8 mouse cellular contexts compared by ENCODE assay signal in the genomic region with DNA sequence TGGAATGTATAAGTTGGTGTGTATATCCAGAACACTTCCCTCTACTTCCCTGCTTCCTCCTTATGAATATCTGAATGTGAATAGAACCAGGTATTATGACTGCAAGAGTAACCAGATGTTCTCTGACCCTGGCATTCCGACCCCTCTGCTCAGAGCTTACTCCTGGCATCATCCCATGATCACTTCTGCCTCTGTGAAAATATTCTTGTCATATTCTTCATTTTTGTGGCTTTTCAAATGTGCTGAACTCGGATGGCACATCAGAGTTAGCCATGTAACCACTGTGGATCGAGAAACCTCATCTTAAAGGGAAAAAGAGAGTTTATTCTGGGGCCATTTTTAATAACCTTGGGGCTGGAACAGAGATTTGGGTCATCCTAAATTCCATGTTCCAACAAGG. TPM values are rescaled to one million over a fixed set of nuclear protein-coding genes. Genes with fewer than 3 reads are reported as not detected.
DNase-seq lines count a peak whose midpoint lies in the region; ATAC-seq lines count a peak whose summit lies in the region.

A gene (minus strand): TSS at position 101 of the 400 bp plus-strand sequence.

- peaks cover 7% of the 10 kb centered on the region; the same call in 1 of the 2 replicates for H3K27me3 ChIP-seq in forebrain, embryonic 12.5 days
- peaks cover 11% of the 10 kb centered on the region for H3K27me3 ChIP-seq in forebrain, embryonic 10.5 days (ENCODE audit: poor library complexity, severe bottlenecking)
- no peaks in the 10 kb centered on the region; the same call in 1 of the 2 replicates for H3K27me3 ChIP-seq in lung, embryonic 16.5 days (ENCODE audit: control insufficient read depth, insufficient read depth, low read depth, low read length)
- H3K27me3 ChIP-seq in intestine, embryonic 14.5 days (replicated peaks; ENCODE audit: control insufficient read depth, insufficient read depth, low read length): peaks cover 5% of the 10 kb centered on the region; the same call in 1 of the 2 replicates
- H3K27me3 ChIP-seq in neural tube, embryonic 13.5 days: peaks cover 8% of the 10 kb centered on the region

- no peak within 1 kb of the TSS for H3K4me3 ChIP-seq in forebrain, embryonic 12.5 days (replicated peaks)
- H3K4me3 ChIP-seq in forebrain, embryonic 10.5 days: no peak within 1 kb of the TSS; the same call in 1 of the 2 replicates
- H3K4me3 ChIP-seq in lung, embryonic 16.5 days (ENCODE audit: low read length): no peak within 1 kb of the TSS; the same call in 1 of the 2 replicates
- peak within 1 kb of the TSS; percentile 59; the same call in 1 of the 2 replicates for H3K4me3 ChIP-seq in intestine, embryonic 14.5 days (ENCODE audit: low read depth, low read length)
- no peak within 1 kb of the TSS for H3K4me3 ChIP-seq in neural tube, embryonic 13.5 days

- no peaks in the 10 kb centered on the region for H3K9me3 ChIP-seq in forebrain, embryonic 12.5 days
- no peaks in the 10 kb centered on the region for H3K9me3 ChIP-seq in forebrain, embryonic 10.5 days
- H3K9me3 ChIP-seq in lung, embryonic 16.5 days (ENCODE audit: control insufficient read depth, low read length): no peaks in the 10 kb centered on the region
- no peaks in the 10 kb centered on the region for H3K9me3 ChIP-seq in intestine, embryonic 14.5 days (ENCODE audit: control insufficient read depth, low read length)
- H3K9me3 ChIP-seq in neural tube, embryonic 13.5 days: no peaks in the 10 kb centered on the region

- DNase-seq in forebrain, embryonic 10.5 days (ENCODE audit: extremely low spot score, low spot score): no peak
- no peak for DNase-seq in lung, postnatal 14 days
- no peak for DNase-seq in intestine, embryonic 14.5 days (ENCODE audit: low spot score)
- DNase-seq in cerebellum, adult 11 months: no peak
- no peak for DNase-seq in thymus, postnatal 10 days (ENCODE audit: low spot score in 2 of 2)

- peak within 1 kb of the TSS; percentile 71 for H3K4me2 ChIP-seq in forebrain, embryonic 12.5 days
- H3K4me2 ChIP-seq in lung, embryonic 16.5 days (ENCODE audit: low read depth, low read length): peak within 1 kb of the TSS; percentile 88
- H3K4me2 ChIP-seq in intestine, embryonic 14.5 days (ENCODE audit: low read length): peak within 1 kb of the TSS; percentile 74; the same call in 1 of the 2 replicates
- peak within 1 kb of the TSS; percentile 92 for H3K4me2 ChIP-seq in neural tube, embryonic 13.5 days

- H3K27ac ChIP-seq in forebrain, embryonic 12.5 days: no peak within 1 kb of the TSS
- H3K27ac ChIP-seq in forebrain, embryonic 10.5 days: no peak within 1 kb of the TSS
- no peak within 1 kb of the TSS for H3K27ac ChIP-seq in lung, embryonic 16.5 days (ENCODE audit: low read length)
- no peak within 1 kb of the TSS for H3K27ac ChIP-seq in intestine, embryonic 14.5 days (ENCODE audit: low read depth)
- no peak within 1 kb of the TSS for H3K27ac ChIP-seq in neural tube, embryonic 13.5 days (replicated peaks)

- WGBS in forebrain, embryonic 12.5 days: 69% methylated on average over 3 of the region's 3 CpGs
- WGBS in forebrain, embryonic 10.5 days: 75% methylated on average over 3 of the region's 3 CpGs
- 63% methylated on average over 3 of the region's 3 CpGs for WGBS in lung, embryonic 16.5 days
- 74% methylated on average over 3 of the region's 3 CpGs for WGBS in intestine, embryonic 14.5 days
- WGBS in neural tube, embryonic 13.5 days: 75% methylated on average over 3 of the region's 3 CpGs

- H3K36me3 ChIP-seq in forebrain, embryonic 12.5 days (replicated peaks): no peaks in the 10 kb centered on the region
- no peaks in the 10 kb centered on the region for H3K36me3 ChIP-seq in forebrain, embryonic 10.5 days (replicated peaks)
- no peaks in the 10 kb centered on the region for H3K36me3 ChIP-seq in lung, embryonic 16.5 days (ENCODE audit: control insufficient read depth, insufficient read depth, low read length)
- no peaks in the 10 kb centered on the region for H3K36me3 ChIP-seq in intestine, embryonic 14.5 days (ENCODE audit: control insufficient read depth, insufficient read depth, low read length)
- no peaks in the 10 kb centered on the region for H3K36me3 ChIP-seq in neural tube, embryonic 13.5 days

- peaks cover 21% of the 10 kb centered on the region for H3K4me1 ChIP-seq in forebrain, embryonic 12.5 days
- H3K4me1 ChIP-seq in forebrain, embryonic 10.5 days: peaks cover 27% of the 10 kb centered on the region
- H3K4me1 ChIP-seq in lung, embryonic 16.5 days (replicated peaks; ENCODE audit: control insufficient read depth, insufficient read depth, low read length): peaks cover 6% of the 10 kb centered on the region; the same call in 1 of the 2 replicates
- no peaks in the 10 kb centered on the region for H3K4me1 ChIP-seq in intestine, embryonic 14.5 days (replicated peaks; ENCODE audit: control insufficient read depth, insufficient read depth, low read length)
- peaks cover 31% of the 10 kb centered on the region for H3K4me1 ChIP-seq in neural tube, embryonic 13.5 days (replicated peaks)

- ATAC-seq in forebrain, embryonic 12.5 days (ENCODE audit: low FRiP score): no peak
- no peak for ATAC-seq in lung, embryonic 16.5 days (ENCODE audit: low read depth)
- no peak for ATAC-seq in intestine, embryonic 14.5 days (replicated peaks; ENCODE audit: low FRiP score, low TSS enrichment, low read depth)
- no peak for ATAC-seq in neural tube, embryonic 13.5 days (ENCODE audit: low read depth)

- H3K9ac ChIP-seq in forebrain, embryonic 12.5 days: no peak within 1 kb of the TSS
- H3K9ac ChIP-seq in lung, embryonic 16.5 days (ENCODE audit: low read length): no peak within 1 kb of the TSS
- H3K9ac ChIP-seq in intestine, embryonic 14.5 days (ENCODE audit: low read length): no peak within 1 kb of the TSS
- no peak within 1 kb of the TSS for H3K9ac ChIP-seq in neural tube, embryonic 13.5 days

RNA-seq across cellular contexts. Expression of the gene that starts here (rescaled TPM):
- polyA plus RNA-seq in forebrain, embryonic 12.5 days (2016; fragmentation: Nextera tagmentation; extraction: Ambion mirVana): 2.1 and 3.2 TPM in 2 replicates
- polyA plus RNA-seq in forebrain, embryonic 10.5 days (2016; fragmentation: Nextera tagmentation; extraction: Ambion mirVana): 0.30 TPM in 1 of 2 replicates, not detected in the other
- polyA plus RNA-seq in lung, embryonic 16.5 days (2015; fragmentation: Nextera tagmentation; extraction: Ambion mirVana): 30.4 and 34.8 TPM in 2 replicates
- polyA plus RNA-seq in intestine, embryonic 14.5 days (2014; fragmentation: Nextera tagmentation; extraction: Ambion mirVana): not detected in 2 replicates
- polyA plus RNA-seq in neural tube, embryonic 13.5 days (2015; fragmentation: Nextera tagmentation; extraction: Ambion mirVana): 1.1 and 2.2 TPM in 2 replicates
